Mouse (Mus musculus): ENCODE results near the gene Rims1. TPM values are rescaled to one million over a fixed set of nuclear protein-coding genes. Genes with fewer than 3 reads are reported as not detected.
A peak's percentile ranks its signal among the peaks of the same experiment; 100 is the strongest.

Rims1 gene
- polyA plus RNA-seq, 1 experiment from 2014 or later = 8.9 TPM

DNA sequence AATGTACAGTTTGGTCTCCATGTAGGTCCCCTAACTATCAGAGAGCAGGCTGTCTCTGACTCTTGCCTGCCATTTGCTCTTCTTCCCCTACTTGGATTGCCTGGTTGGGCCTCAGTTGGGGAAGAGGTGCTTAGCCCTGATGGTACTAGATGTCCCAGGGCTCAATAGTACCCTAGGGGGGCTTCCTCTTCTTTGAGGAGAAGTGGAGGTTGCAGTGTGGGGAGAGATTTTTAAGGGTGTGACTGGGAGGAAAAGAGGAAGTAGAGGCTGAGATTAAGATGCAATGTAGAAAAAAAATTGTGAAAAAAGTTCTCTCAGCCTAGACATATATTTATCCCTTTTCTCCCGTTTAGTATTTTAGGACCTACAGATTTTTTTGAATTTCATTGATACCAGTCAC lies 525.8 kb downstream of the Rims1 start:
- DNase-seq (ENCODE audit: low spot score) (no peak), ATAC-seq (replicated peaks; ENCODE audit: low FRiP score, low TSS enrichment, low read depth) (no peak)
- Histone ChIP-seq H3K36me3 (ENCODE audit: control insufficient read depth, insufficient read depth, low read length) (no peaks in the 10 kb centered on the region), H3K9me3 (ENCODE audit: control insufficient read depth, low read length) (no peaks in the 10 kb centered on the region), H3K27ac (ENCODE audit: low read depth) (no peak overlapping the region), H3K4me1 (replicated peaks; ENCODE audit: control insufficient read depth, insufficient read depth, low read length) (no peaks in the 10 kb centered on the region), H3K4me2 (ENCODE audit: low read length) (no peak overlapping the region), H3K9ac (ENCODE audit: low read length) (no peak overlapping the region), H3K27me3 (replicated peaks; ENCODE audit: control insufficient read depth, insufficient read depth, low read length) (no peaks in the 10 kb centered on the region), H3K4me3 (ENCODE audit: low read depth, low read length) (no peak overlapping the region)
- 80% methylated on average over 1 of the region's 1 CpGs for WGBS

DNA sequence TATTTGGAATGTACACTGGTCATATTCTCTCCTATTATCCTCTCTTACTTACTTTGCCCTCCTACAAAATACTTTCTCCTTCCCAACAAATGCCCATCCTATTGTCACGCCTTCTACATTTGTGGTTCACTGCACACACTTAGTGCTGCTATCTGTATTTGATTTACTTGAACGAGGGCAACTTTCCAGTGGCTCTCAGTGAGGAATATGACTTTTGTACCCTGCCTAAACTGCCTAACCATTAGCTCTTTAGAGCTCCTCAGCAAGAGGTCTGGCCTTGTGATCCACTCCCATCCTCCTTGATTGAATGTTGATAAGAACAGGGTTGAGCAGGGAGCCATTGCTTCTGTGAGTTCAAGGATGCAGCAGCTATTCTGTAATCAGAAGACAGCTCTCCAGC lies 531.7 kb downstream of the Rims1 start:
- H3K27ac ChIP-seq (ENCODE audit: low read depth) = no peak overlapping the region
- H3K36me3 ChIP-seq (ENCODE audit: control insufficient read depth, insufficient read depth, low read length) = no peaks in the 10 kb centered on the region
- no peak overlapping the region for H3K9ac ChIP-seq (ENCODE audit: low read length)
- H3K4me2 ChIP-seq (ENCODE audit: low read length) = no peak overlapping the region
- WGBS = 72% methylated on average over 2 of the region's 2 CpGs
- no peaks in the 10 kb centered on the region for H3K27me3 ChIP-seq (replicated peaks; ENCODE audit: control insufficient read depth, insufficient read depth, low read length)
- no peaks in the 10 kb centered on the region for H3K9me3 ChIP-seq (ENCODE audit: control insufficient read depth, low read length)
- ATAC-seq (replicated peaks; ENCODE audit: low FRiP score, low TSS enrichment, low read depth) = no peak
- H3K4me1 ChIP-seq (replicated peaks; ENCODE audit: control insufficient read depth, insufficient read depth, low read length) = no peaks in the 10 kb centered on the region
- no peak overlapping the region for H3K4me3 ChIP-seq (ENCODE audit: low read depth, low read length)
- no peak for DNase-seq (ENCODE audit: low spot score)

DNA sequence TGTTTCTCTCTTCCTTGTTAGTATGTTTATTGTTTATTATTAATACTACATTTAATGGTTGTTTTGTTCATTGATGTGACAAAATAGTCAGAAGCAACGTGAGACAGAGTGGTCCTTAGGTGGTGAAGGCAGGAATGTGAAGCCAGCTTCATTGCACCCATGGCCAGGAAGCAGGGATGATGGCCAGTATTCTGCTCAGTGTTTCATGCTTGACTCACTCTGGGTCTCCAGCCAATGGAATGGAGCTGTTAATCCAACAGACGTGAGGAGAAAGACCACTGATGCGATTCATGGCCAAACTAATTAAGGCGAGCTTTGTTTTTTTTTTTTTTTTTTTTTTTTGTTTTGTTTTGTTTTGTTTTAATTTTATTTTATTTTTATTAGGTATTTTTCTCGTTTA lies 535.7 kb downstream of the Rims1 start:
- DNase-seq (ENCODE audit: low spot score) = no peak
- Histone ChIP-seq H3K4me1 (replicated peaks; ENCODE audit: control insufficient read depth, insufficient read depth, low read length) (no peaks in the 10 kb centered on the region), H3K4me2 (ENCODE audit: low read length) (no peak overlapping the region), H3K27me3 (replicated peaks; ENCODE audit: control insufficient read depth, insufficient read depth, low read length) (no peaks in the 10 kb centered on the region), H3K27ac (ENCODE audit: low read depth) (no peak overlapping the region), H3K9ac (ENCODE audit: low read length) (no peak overlapping the region), H3K4me3 (ENCODE audit: low read depth, low read length) (no peak overlapping the region), H3K9me3 (ENCODE audit: control insufficient read depth, low read length) (no peaks in the 10 kb centered on the region), H3K36me3 (ENCODE audit: control insufficient read depth, insufficient read depth, low read length) (no peaks in the 10 kb centered on the region)
- ATAC-seq (replicated peaks; ENCODE audit: low FRiP score, low TSS enrichment, low read depth) = no peak
- WGBS = 78% methylated on average over 5 of the region's 5 CpGs

DNA sequence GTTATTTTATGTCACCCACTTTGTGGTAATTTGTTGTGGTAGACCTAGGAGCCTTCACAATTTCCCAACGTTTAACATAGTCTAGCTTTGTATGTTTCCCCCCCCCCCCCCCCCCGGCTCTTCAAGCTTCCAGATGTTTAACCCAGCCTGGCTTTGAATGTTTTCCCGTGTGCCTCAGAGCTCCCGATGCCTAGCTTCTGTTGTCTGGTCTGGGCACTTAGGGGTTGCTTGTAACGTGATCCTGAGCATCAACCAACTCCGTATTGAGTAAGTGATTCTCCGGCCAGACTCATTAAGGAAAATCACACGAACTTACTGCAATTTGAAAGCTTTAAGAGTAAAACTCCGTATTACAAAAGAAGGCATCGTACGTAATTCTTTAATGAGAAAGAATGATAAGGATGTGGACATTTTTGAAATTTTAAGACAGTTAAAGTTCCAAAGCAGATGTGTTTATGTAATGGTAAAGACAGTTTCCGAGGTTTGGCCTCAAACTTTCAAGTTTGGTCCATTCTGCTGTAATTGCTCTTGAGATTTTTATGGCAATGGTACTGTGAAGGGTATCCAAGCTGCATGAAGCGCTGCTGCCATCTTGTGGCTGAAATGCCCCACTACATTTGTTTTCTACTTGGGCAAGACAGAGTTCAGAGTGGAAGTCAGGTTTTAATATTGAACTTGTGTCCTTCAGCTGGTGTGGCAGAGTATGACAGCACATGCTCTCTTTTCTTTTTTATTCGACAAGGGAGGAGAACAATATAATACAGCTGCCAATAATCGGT lies 537.0 kb downstream of the Rims1 start:
- Histone ChIP-seq H3K4me3 (ENCODE audit: low read depth, low read length) (no peak overlapping the region), H3K36me3 (ENCODE audit: control insufficient read depth, insufficient read depth, low read length) (no peaks in the 10 kb centered on the region), H3K4me2 (ENCODE audit: low read length) (peak overlapping the region; percentile 42), H3K9ac (ENCODE audit: low read length) (no peak overlapping the region), H3K4me1 (replicated peaks; ENCODE audit: control insufficient read depth, insufficient read depth, low read length) (no peaks in the 10 kb centered on the region), H3K9me3 (ENCODE audit: control insufficient read depth, low read length) (no peaks in the 10 kb centered on the region), H3K27me3 (replicated peaks; ENCODE audit: control insufficient read depth, insufficient read depth, low read length) (no peaks in the 10 kb centered on the region), H3K27ac (ENCODE audit: low read depth) (no peak overlapping the region)
- ATAC-seq (replicated peaks; ENCODE audit: low FRiP score, low TSS enrichment, low read depth) = no peak; the same call in 1 of the 2 replicates
- peak; percentile 92 for DNase-seq (ENCODE audit: low spot score)
- WGBS = 24% methylated on average over 15 of the region's 15 CpGs

DNA sequence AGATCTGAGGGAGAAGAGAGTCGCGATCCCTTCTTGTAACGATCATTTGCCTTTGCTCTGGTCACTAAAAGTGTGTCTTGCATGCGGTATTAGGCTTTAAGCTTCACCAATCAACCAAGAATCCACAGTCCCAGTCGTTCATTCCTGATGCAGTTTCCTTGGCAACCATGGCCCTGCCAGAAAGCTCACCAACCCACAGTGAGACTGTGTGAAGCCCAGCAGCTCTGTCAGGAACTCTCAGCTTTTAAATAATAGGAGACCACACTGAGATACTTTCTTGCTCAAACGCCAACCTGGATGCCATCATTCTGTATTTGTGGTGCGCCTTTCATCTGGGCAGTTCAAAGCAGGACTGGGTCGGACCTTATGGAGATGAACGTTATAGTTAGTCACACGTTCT lies 539.3 kb downstream of the Rims1 start:
- Histone ChIP-seq H3K27ac (ENCODE audit: low read depth) (no peak overlapping the region), H3K27me3 (replicated peaks; ENCODE audit: control insufficient read depth, insufficient read depth, low read length) (no peaks in the 10 kb centered on the region), H3K9ac (ENCODE audit: low read length) (no peak overlapping the region), H3K4me3 (ENCODE audit: low read depth, low read length) (no peak overlapping the region), H3K9me3 (ENCODE audit: control insufficient read depth, low read length) (no peaks in the 10 kb centered on the region), H3K4me2 (ENCODE audit: low read length) (no peak overlapping the region), H3K4me1 (replicated peaks; ENCODE audit: control insufficient read depth, insufficient read depth, low read length) (no peaks in the 10 kb centered on the region), H3K36me3 (ENCODE audit: control insufficient read depth, insufficient read depth, low read length) (no peaks in the 10 kb centered on the region)
- ATAC-seq (replicated peaks; ENCODE audit: low FRiP score, low TSS enrichment, low read depth) (no peak), DNase-seq (ENCODE audit: low spot score) (no peak)
- WGBS = 73% methylated on average over 10 of the region's 10 CpGs

DNA sequence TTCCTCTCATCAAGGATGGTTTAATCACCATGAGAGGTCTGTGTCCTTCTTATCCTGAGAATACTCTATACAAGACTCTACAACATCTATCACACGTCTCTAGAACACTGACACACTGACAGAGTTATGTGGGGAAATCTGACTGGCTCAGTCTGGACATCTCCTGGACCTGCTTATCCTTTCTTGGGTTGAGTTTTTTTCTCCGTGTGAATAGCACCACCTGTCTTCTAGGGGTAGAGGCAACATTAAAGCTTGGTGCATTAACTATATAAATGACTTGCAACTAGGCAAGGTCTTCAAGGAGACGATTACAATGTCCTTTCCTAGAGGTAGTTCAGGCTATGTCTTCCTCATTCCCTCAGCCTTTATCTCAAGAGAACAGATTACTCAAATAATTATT lies 540.3 kb downstream of the Rims1 start:
- Histone ChIP-seq H3K4me3 (ENCODE audit: low read depth, low read length) (no peak overlapping the region), H3K36me3 (ENCODE audit: control insufficient read depth, insufficient read depth, low read length) (no peaks in the 10 kb centered on the region), H3K27ac (ENCODE audit: low read depth) (no peak overlapping the region), H3K9ac (ENCODE audit: low read length) (no peak overlapping the region), H3K4me1 (replicated peaks; ENCODE audit: control insufficient read depth, insufficient read depth, low read length) (no peaks in the 10 kb centered on the region), H3K27me3 (replicated peaks; ENCODE audit: control insufficient read depth, insufficient read depth, low read length) (no peaks in the 10 kb centered on the region), H3K9me3 (ENCODE audit: control insufficient read depth, low read length) (no peaks in the 10 kb centered on the region), H3K4me2 (ENCODE audit: low read length) (no peak overlapping the region)
- DNase-seq (ENCODE audit: low spot score) = no peak
- no peak for ATAC-seq (replicated peaks; ENCODE audit: low FRiP score, low TSS enrichment, low read depth)
- 65% methylated on average over 3 of the region's 3 CpGs for WGBS

DNA sequence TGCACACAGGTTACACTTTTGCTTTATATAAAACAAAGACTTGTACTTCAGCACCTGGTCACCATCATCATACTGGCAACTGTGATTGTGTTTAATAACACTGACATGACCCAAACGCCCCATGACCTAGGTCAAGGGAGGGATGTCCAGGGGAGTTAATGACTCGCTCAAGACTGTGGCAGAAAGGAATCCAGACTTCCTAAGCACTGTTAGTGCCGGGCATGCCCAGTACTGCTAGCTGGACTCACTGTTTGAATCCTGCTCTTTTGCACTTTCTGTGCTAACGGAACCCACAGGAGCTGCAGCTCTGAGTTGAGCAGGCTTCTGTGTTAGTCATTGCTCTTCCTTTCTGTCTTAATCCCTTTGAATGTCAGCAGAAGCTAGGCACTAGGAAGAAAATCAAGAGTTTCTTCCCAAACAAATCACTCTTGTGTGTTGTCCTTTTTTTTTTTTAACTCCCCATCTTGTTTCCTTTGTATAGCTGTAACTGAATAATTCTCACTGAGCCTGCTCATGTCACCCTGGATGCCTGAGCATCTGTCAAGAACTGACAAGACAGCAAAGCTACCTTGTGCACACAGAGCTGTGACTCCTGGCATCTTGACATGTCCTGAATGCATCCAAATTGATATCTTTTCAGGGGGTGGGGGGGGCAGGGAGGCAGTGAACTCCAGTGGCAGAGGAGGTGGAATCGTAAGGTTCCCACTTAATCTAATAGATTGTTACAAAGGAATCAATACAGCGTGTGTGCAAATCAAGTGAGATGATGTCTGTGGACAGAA lies 543.4 kb downstream of the Rims1 start:
- Histone ChIP-seq H3K9me3 (ENCODE audit: control insufficient read depth, low read length) (no peaks in the 10 kb centered on the region), H3K4me3 (ENCODE audit: low read depth, low read length) (no peak overlapping the region), H3K27ac (ENCODE audit: low read depth) (no peak overlapping the region), H3K4me2 (ENCODE audit: low read length) (no peak overlapping the region), H3K27me3 (replicated peaks; ENCODE audit: control insufficient read depth, insufficient read depth, low read length) (no peaks in the 10 kb centered on the region), H3K4me1 (replicated peaks; ENCODE audit: control insufficient read depth, insufficient read depth, low read length) (no peaks in the 10 kb centered on the region), H3K9ac (ENCODE audit: low read length) (no peak overlapping the region), H3K36me3 (ENCODE audit: control insufficient read depth, insufficient read depth, low read length) (no peaks in the 10 kb centered on the region)
- no peak for ATAC-seq (replicated peaks; ENCODE audit: low FRiP score, low TSS enrichment, low read depth)
- 38% methylated on average over 6 of the region's 6 CpGs for WGBS
- DNase-seq (ENCODE audit: low spot score) = no peak

DNA sequence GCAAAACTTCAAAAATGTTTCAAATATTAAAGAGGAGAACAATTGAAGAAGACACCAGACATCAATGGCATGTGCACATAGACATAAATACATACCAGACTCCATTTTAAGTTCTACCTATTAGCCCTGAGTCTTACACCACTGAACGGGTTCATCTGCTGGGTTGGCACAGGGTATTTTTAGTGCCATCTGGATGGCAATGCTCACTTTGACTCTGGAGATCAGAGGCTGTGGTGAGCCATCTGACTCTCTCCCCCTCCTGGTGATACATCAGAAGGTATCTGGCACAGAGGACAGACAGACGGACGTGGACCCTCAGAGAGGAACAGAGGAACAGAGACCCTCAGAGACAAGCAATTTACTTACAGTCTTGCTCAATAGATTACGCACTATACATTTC lies 544.1 kb downstream of the Rims1 start:
- H3K27me3 ChIP-seq (replicated peaks; ENCODE audit: control insufficient read depth, insufficient read depth, low read length) = no peaks in the 10 kb centered on the region
- ATAC-seq (replicated peaks; ENCODE audit: low FRiP score, low TSS enrichment, low read depth) (no peak), DNase-seq (ENCODE audit: low spot score) (no peak)
- H3K4me3 ChIP-seq (ENCODE audit: low read depth, low read length) = no peak overlapping the region
- H3K36me3 ChIP-seq (ENCODE audit: control insufficient read depth, insufficient read depth, low read length) = no peaks in the 10 kb centered on the region
- H3K4me1 ChIP-seq (replicated peaks; ENCODE audit: control insufficient read depth, insufficient read depth, low read length) = no peaks in the 10 kb centered on the region
- no peak overlapping the region for H3K27ac ChIP-seq (ENCODE audit: low read depth)
- WGBS = 71% methylated on average over 4 of the region's 4 CpGs
- no peak overlapping the region for H3K9ac ChIP-seq (ENCODE audit: low read length)
- no peak overlapping the region for H3K4me2 ChIP-seq (ENCODE audit: low read length)
- no peaks in the 10 kb centered on the region for H3K9me3 ChIP-seq (ENCODE audit: control insufficient read depth, low read length)

DNA sequence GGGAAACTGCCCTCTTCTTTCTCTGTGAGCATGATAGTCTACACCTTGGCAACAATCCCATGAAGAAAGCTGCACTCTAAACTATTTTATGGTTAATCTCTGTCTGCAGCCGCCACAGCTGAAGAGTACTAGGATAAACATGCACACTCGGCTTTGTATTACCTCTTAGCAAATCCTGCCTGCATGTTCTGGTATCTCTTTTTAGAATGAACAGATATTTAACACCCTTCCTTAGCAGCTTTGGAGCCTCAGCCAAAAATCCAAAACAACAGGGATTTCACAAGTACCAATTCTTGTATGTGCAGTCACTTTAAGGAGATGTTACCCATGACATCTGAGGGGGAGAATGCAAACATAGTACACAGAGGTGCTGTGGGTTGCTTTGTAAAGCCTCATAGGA lies 545.5 kb downstream of the Rims1 start:
- Histone ChIP-seq H3K4me2 (ENCODE audit: low read length) (no peak overlapping the region), H3K27ac (ENCODE audit: low read depth) (no peak overlapping the region), H3K9me3 (ENCODE audit: control insufficient read depth, low read length) (no peaks in the 10 kb centered on the region), H3K27me3 (replicated peaks; ENCODE audit: control insufficient read depth, insufficient read depth, low read length) (no peaks in the 10 kb centered on the region), H3K4me3 (ENCODE audit: low read depth, low read length) (no peak overlapping the region), H3K9ac (ENCODE audit: low read length) (no peak overlapping the region), H3K4me1 (replicated peaks; ENCODE audit: control insufficient read depth, insufficient read depth, low read length) (no peaks in the 10 kb centered on the region), H3K36me3 (ENCODE audit: control insufficient read depth, insufficient read depth, low read length) (no peaks in the 10 kb centered on the region)
- no peak for DNase-seq (ENCODE audit: low spot score)
- WGBS = 56% methylated on average over 2 of the region's 2 CpGs
- no peak for ATAC-seq (replicated peaks; ENCODE audit: low FRiP score, low TSS enrichment, low read depth)

Measured in intestine, embryonic 14.5 days (tissue).